Mouse (Mus musculus) kidney, adult 2 months (tissue): ENCODE results near the gene Atxn7l3b. TPM values are rescaled to one million over a fixed set of nuclear protein-coding genes. Genes with fewer than 3 reads are reported as not detected.

Experiments used
- DNase-seq: peaks from one replicate; pipeline ENCODE4 v3.0.0; 2021
- H3K27ac ChIP-seq: fragments of 200-500 bp; 2 replicates; pipeline ENCODE4 v1.5.1; 2012; ENCODE audit warnings: low read depth, low read length, control low read depth, inconsistent platforms; ENCODE audit not compliant: insufficient read depth
- H3K27me3 ChIP-seq: fragments of 200-500 bp; replicated peaks from 2 replicates; pipeline ENCODE4 v1.6.1; 2012; ENCODE audit warnings: mild to moderate bottlenecking, moderate library complexity, low read length, inconsistent platforms; ENCODE audit not compliant: control insufficient read depth, insufficient read depth
- H3K36me3 ChIP-seq: fragments of 200-500 bp; 2 replicates; pipeline ENCODE4 v1.6.1; 2012; ENCODE audit warnings: mild to moderate bottlenecking, moderate library complexity, low read length, inconsistent platforms; ENCODE audit not compliant: control insufficient read depth, insufficient read depth
- H3K4me1 ChIP-seq: fragments of 200-500 bp; 2 replicates; pipeline ENCODE4 v1.6.1; 2011; ENCODE audit warnings: low read length; ENCODE audit not compliant: control insufficient read depth, insufficient read depth
- H3K4me3 ChIP-seq: fragments of 200-500 bp; 2 replicates; pipeline ENCODE4 v1.5.1; 2011; ENCODE audit warnings: mild to moderate bottlenecking, low read depth, low read length, control low read depth; ENCODE audit not compliant: insufficient read depth
- CTCF ChIP-seq: fragments of 200-500 bp; conservative IDR thresholded peaks from 2 replicates; pipeline ENCODE4 v1.5.1; 2011; ENCODE audit warnings: low read depth, mild to moderate bottlenecking, control low read depth, low read length, moderate library complexity, mixed read lengths; ENCODE audit not compliant: insufficient read depth, insufficient read length
- POLR2A ChIP-seq: fragments of 200-500 bp; IDR thresholded peaks from one replicate; pipeline ENCODE4 v1.6.1; 2011; ENCODE audit warnings: low read depth, low read length, control low read depth
- WGBS: fragments of 180-500 bp; shearing (Covaris S2); methylation state at CpG from one replicate; pipeline ENCODE4 v1.1.7; 2018; 5-methylcytosine and 5-hydroxymethylcytosine counted together
- polyA plus RNA-seq: library from polyadenylated mRNA; depleted of rRNA; stranded (reverse); fragments of >200 nt; gene quantifications from 2 replicates; pipeline ENCODE4 v1.2.3, GENCODE M21; 2012

Atxn7l3b gene
- polyA plus RNA-seq, 1 experiment: 32.9 TPM

DNA sequence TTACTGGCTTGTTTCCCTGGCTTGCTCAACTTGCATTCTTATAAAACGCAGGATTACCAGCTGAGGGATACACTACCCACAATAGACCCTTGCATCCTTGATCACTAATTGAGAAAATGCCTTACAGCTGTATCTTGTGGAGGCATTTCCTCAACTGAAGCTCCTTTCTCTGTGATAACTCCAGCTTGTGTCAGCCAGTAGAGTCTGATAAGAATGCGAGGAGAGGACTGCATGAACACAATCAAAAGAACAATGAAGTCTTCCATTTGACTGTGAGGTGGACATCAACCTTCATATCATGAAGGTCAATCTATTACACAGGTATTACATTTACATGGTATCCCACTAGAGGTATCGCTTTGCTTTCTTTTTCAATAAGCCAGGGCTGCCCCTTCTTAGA, 19.7 kb upstream of the Atxn7l3b start:
- no peak for TF ChIP-seq POLR2A
- TF ChIP-seq CTCF: no peak
- WGBS: 91% methylated on average over 3 of the region's 3 CpGs

GRCm38 (mm10) chr10:112929222-112929615, 418 bp upstream of the Atxn7l3b start:
- no peak for TF ChIP-seq CTCF
- TF ChIP-seq POLR2A: no peak
- Histone ChIP-seq H3K36me3 (peaks cover 5% of the 10 kb centered on the region; the same call in 1 of the 2 replicates), H3K4me1 (peaks cover 17% of the 10 kb centered on the region), H3K4me3 (peak overlapping the region; percentile 92), H3K27ac (peak overlapping the region; percentile 64; the same call in 1 of the 2 replicates), H3K27me3 (no peaks in the 10 kb centered on the region)
- 21% methylated on average over 9 of the region's 9 CpGs for WGBS
- no peak for DNase-seq

More for the DNA sequence above, 19.7 kb upstream of the Atxn7l3b start:
- no peak for DNase-seq
- Histone ChIP-seq H3K4me1 (no peaks in the 10 kb centered on the region), H3K27ac (no peak overlapping the region), H3K4me3 (no peak overlapping the region), H3K27me3 (no peaks in the 10 kb centered on the region), H3K36me3 (no peaks in the 10 kb centered on the region)

DNA sequence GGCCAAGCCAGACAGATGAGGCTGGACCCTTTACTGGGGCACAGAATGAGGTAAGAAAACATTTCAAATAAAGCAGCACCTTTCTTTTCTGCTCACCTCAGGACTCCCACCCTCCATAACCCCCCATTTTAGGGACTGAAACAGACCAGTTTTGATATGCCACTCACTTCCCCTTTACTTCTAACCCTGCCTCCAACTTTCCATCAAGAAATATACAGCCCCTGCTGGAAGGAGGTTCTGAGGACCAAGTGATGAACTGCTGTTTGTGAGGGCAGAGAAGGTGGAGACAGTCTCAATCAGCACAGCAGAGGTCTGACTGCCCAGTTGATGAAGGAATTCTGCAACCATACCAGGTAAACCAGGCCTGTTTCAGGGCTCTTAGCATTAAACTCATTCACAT, 1.8 kb downstream of the Atxn7l3b start:
- TF ChIP-seq CTCF (no peak), POLR2A (no peak)
- DNase-seq: no peak
- Histone ChIP-seq H3K27me3 (no peaks in the 10 kb centered on the region), H3K4me1 (peaks cover 17% of the 10 kb centered on the region), H3K36me3 (peaks cover 5% of the 10 kb centered on the region; the same call in 1 of the 2 replicates), H3K4me3 (no peak overlapping the region), H3K27ac (no peak overlapping the region)

DNA sequence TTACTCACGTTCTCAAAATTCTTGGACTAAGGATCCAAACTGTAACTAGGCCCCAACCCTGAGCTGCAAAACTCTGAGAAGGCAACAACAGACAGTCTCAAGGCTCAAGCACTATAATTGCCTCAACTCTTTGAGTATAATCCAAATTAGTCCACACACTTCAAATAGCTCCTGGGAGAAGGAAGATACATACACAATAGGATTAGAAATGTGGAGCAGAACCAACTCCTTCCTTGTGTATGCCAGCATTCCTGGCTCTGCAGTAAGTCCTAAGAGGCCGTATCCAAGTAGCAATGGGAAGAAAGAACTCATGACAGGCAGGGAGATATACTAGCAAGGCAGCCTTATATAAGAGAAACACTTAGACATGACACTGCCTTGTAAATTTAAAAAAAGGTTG, 2.5 kb downstream of the Atxn7l3b start:
- H3K4me3 ChIP-seq: no peak overlapping the region
- 77% methylated on average over 2 of the region's 2 CpGs for WGBS
- no peak overlapping the region for H3K27ac ChIP-seq
- no peak for TF ChIP-seq POLR2A
- TF ChIP-seq CTCF: no peak
- no peaks in the 10 kb centered on the region for H3K27me3 ChIP-seq
- no peak for DNase-seq
- peaks cover 17% of the 10 kb centered on the region for H3K4me1 ChIP-seq
- H3K36me3 ChIP-seq: peaks cover 5% of the 10 kb centered on the region; the same call in 1 of the 2 replicates

- H3K27me3 ChIP-seq: no peaks in the 10 kb centered on the region
- no peak for DNase-seq
- no peaks in the 10 kb centered on the region for H3K4me1 ChIP-seq
- no peak overlapping the region for H3K27ac ChIP-seq
- H3K36me3 ChIP-seq: no peaks in the 10 kb centered on the region
- TF ChIP-seq POLR2A: no peak
- no peak for TF ChIP-seq CTCF
- no peak overlapping the region for H3K4me3 ChIP-seq
- 48% methylated on average over 5 of the region's 5 CpGs for WGBS
These were observed 12.1 kb downstream of the Atxn7l3b start for GRCm38 (mm10) chr10:112916575-112917190.

DNA sequence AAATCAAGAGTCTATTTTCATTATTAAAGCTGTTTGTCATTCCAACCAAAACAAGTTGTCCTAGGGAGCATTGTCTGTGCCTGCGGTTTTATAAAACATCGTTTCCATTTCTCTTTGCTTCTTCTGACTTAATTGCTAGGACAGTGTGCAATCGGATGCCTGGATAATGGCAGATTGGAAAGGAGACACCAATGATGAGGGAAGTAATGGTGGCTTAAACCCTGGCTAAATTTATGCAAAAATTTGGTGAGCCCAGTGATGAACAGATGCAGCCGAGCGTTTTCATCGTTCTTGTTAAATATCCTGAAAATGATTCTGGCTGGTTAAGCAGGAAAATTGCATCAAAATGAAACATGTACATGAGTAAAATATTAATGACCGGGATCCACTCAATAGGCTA, 28.6 kb downstream of the Atxn7l3b start:
- no peaks in the 10 kb centered on the region for H3K36me3 ChIP-seq
- no peak overlapping the region for H3K4me3 ChIP-seq
- no peaks in the 10 kb centered on the region for H3K4me1 ChIP-seq
- H3K27ac ChIP-seq: no peak overlapping the region
- DNase-seq: no peak
- no peak for TF ChIP-seq CTCF
- no peak for TF ChIP-seq POLR2A
- H3K27me3 ChIP-seq: no peaks in the 10 kb centered on the region
- 84% methylated on average over 7 of the region's 7 CpGs for WGBS

- Histone ChIP-seq H3K36me3 (no peaks in the 10 kb centered on the region), H3K27me3 (no peaks in the 10 kb centered on the region), H3K4me3 (no peak overlapping the region), H3K4me1 (no peaks in the 10 kb centered on the region), H3K27ac (no peak overlapping the region)
- TF ChIP-seq POLR2A (no peak), CTCF (no peak)
- WGBS: 78% methylated on average over 3 of the region's 3 CpGs
- DNase-seq: no peak
These were observed 29.0 kb downstream of the Atxn7l3b start for GRCm38 (mm10) chr10:112899796-112900195.

GRCm38 (mm10) chr10:112896636-112897035, 32.2 kb downstream of the Atxn7l3b start:
- WGBS: 71% methylated on average over 4 of the region's 4 CpGs
- Histone ChIP-seq H3K27ac (no peak overlapping the region), H3K27me3 (no peaks in the 10 kb centered on the region), H3K4me1 (no peaks in the 10 kb centered on the region), H3K36me3 (no peaks in the 10 kb centered on the region), H3K4me3 (no peak overlapping the region)
- no peak for TF ChIP-seq POLR2A
- TF ChIP-seq CTCF: no peak
- no peak for DNase-seq
